Mouse (Mus musculus) CH12.LX (cell line): ENCODE measurements around the gene Pmp22.

Experiments used
- BHLHE40 ChIP-seq: IDR thresholded peaks from 2 replicates; pipeline ENCODE4 v1.6.1; 2011; ENCODE audit warnings: mild to moderate bottlenecking, low read depth, low read length, improper control_type of control experiment
- CTCF ChIP-seq, 2 experiments: IDR thresholded peaks in 1 of 2; conservative IDR thresholded peaks in 1 of 2; 2 replicates each; pipeline ENCODE4 v1.5.1; 2011 to 2012; ENCODE audit warnings: low read depth in 2 of 2, low read length in 2 of 2, improper control_type of control experiment in 1 of 2, inconsistent platforms in 1 of 2, mild to moderate bottlenecking in 1 of 2, moderate library complexity in 1 of 2
- EP300 ChIP-seq: IDR thresholded peaks from 2 replicates; pipeline ENCODE4 v1.6.1; 2011; ENCODE audit warnings: low read length, improper control_type of control experiment
- MAFK ChIP-seq: IDR thresholded peaks from 2 replicates; pipeline ENCODE4 v1.6.1; 2011; ENCODE audit warnings: low read length, improper control_type of control experiment; ENCODE audit not compliant: insufficient replicate concordance
- MEF2A ChIP-seq: IDR thresholded peaks from 2 replicates; pipeline ENCODE4 v1.6.1; 2014; ENCODE audit warnings: low read depth, mild to moderate bottlenecking, inconsistent platforms, low read length, improper control_type of control experiment, borderline replicate concordance
- POLR2A ChIP-seq: IDR thresholded peaks from 2 replicates; pipeline ENCODE4 v1.6.1; 2011; ENCODE audit warnings: low read depth, mild to moderate bottlenecking, improper control_type of control experiment, low read length
- TCF12 ChIP-seq: IDR thresholded peaks from 2 replicates; pipeline ENCODE4 v1.6.1; 2014; ENCODE audit warnings: low read depth, mild to moderate bottlenecking, inconsistent platforms, low read length, improper control_type of control experiment
- UBTF ChIP-seq: IDR thresholded peaks from 2 replicates; pipeline ENCODE4 v1.6.1; 2012; ENCODE audit warnings: low read depth, mild to moderate bottlenecking, inconsistent platforms, low read length, improper control_type of control experiment, moderate library complexity
- USF2 ChIP-seq: conservative IDR thresholded peaks from 2 replicates; pipeline ENCODE4 v1.6.1; 2011; ENCODE audit warnings: low read depth, low read length, improper control_type of control experiment

GRCm38 (mm10) chr11:63119791-63120190, 9.0 kb upstream of the Pmp22 start:
- no peak for TF ChIP-seq POLR2A
- no peak for TF ChIP-seq USF2
- no peak for TF ChIP-seq BHLHE40
- TF ChIP-seq MEF2A, result no peak
- no peak for TF ChIP-seq UBTF
- TF ChIP-seq MAFK, result no peak
- no peak for TF ChIP-seq CTCF (conservative IDR thresholded peaks at IDR 0.05 in 1 of 2, IDR thresholded peaks at IDR 0.05 in 1 of 2; ENCODE audit: low read depth in 2 of 2, low read length in 2 of 2)
- no peak for TF ChIP-seq TCF12
- no peak for TF ChIP-seq EP300
